Mouse (Mus musculus) layer of hippocampus, adult 2 months (tissue): Measurements from ENCODE around the gene Fndc8. TPM values are rescaled to one million over a fixed set of nuclear protein-coding genes. Genes with fewer than 3 reads are reported as not detected.

ENCODE experiments used
- DNase-seq, 2 experiments: peaks; one replicate each; pipeline ENCODE4 v3.0.0; 2022; ENCODE audit warnings: low spot score in 2 of 2
- H3K27ac ChIP-seq: fragments of 200-600 bp; 2 replicates; pipeline ENCODE4 v1.8.1; 2022
- H3K4me3 ChIP-seq: fragments of 200-600 bp; 2 replicates; pipeline ENCODE4 v1.8.1; 2022; ENCODE audit warnings: mild to moderate bottlenecking
- CTCF ChIP-seq: fragments of 200-600 bp; conservative IDR thresholded peaks from 2 replicates; pipeline ENCODE4 v1.8.1; 2022; ENCODE audit warnings: antibody characterized with exemption, mild to moderate bottlenecking, moderate library complexity
- total RNA-seq, 2 experiments: library from RNA; stranded (reverse); gene quantifications; 2 replicates each; pipeline ENCODE4 v1.2.3; 2021

The Fndc8 gene
- total RNA-seq, 2 experiments from 2014 or later: not detected

- Histone ChIP-seq H3K4me3 (peak overlapping the region; percentile 48), H3K27ac (no peak overlapping the region)
- DNase-seq: no peak
- no peak for TF ChIP-seq CTCF
Observed at GRCm38 (mm10) chr11:82933186-82933585, 41.3 kb downstream of the Fndc8 start.

GRCm38 (mm10) chr11:82943336-82943735 lies 51.4 kb downstream of the Fndc8 start:
- Histone ChIP-seq H3K27ac (no peak overlapping the region), H3K4me3 (no peak overlapping the region)
- TF ChIP-seq CTCF: no peak
- no peak for DNase-seq

GRCm38 (mm10) chr11:82945636-82946035 lies 53.7 kb downstream of the Fndc8 start:
- DNase-seq: no peak
- no peak overlapping the region for H3K4me3 ChIP-seq
- TF ChIP-seq CTCF: no peak

GRCm38 (mm10) chr11:82947457-82947856 lies 55.5 kb downstream of the Fndc8 start:
- no peak for DNase-seq
- no peak for TF ChIP-seq CTCF
- H3K27ac ChIP-seq: no peak overlapping the region
- H3K4me3 ChIP-seq: no peak overlapping the region

More at GRCm38 (mm10) chr11:82945636-82946035, 53.7 kb downstream of the Fndc8 start:
- H3K27ac ChIP-seq: no peak overlapping the region

- TF ChIP-seq CTCF: no peak
- no peak for DNase-seq
- no peak overlapping the region for H3K4me3 ChIP-seq
Observed at GRCm38 (mm10) chr11:82949036-82949435, 57.1 kb downstream of the Fndc8 start.

More at GRCm38 (mm10) chr11:82949036-82949435, 57.1 kb downstream of the Fndc8 start:
- no peak overlapping the region for H3K27ac ChIP-seq

Other genes with a start within 250 kb of the Fndc8 start
- gene Cct6b, start 127.8 kb upstream of the Fndc8 start, total RNA-seq: under 1 TPM; 0.18 to 0.44 TPM
- 10 to 100 TPM; 14.8 to 16.9 TPM for gene Zfp830, start 127.8 kb upstream of the Fndc8 start, total RNA-seq
- 10 to 100 TPM; 25.3 to 25.7 TPM for gene Lig3, start 111.0 kb upstream of the Fndc8 start, total RNA-seq
- 10 to 100 TPM in 1 of 2 experiments, 1 to 10 TPM in 1; 9.5 to 10.9 TPM for gene Rffl, start 20.9 kb upstream of the Fndc8 start, total RNA-seq
- 10 to 100 TPM; 15.1 to 16.4 TPM for gene Rad51d, start 1.5 kb upstream of the Fndc8 start, total RNA-seq
- gene Nle1, start 16.3 kb downstream of the Fndc8 start, total RNA-seq: 10 to 100 TPM; 46.0 to 48.8 TPM
- 1 to 10 TPM in 1 of 2 experiments, under 1 TPM in 1; 0.66 to 1.4 TPM for gene Unc45b, start 18.4 kb downstream of the Fndc8 start, total RNA-seq
- gene Slfn5, start 59.2 kb downstream of the Fndc8 start, total RNA-seq: 1 to 10 TPM; 2.5 to 4.0 TPM
- gene Slfn9, start 99.7 kb downstream of the Fndc8 start, total RNA-seq: under 1 TPM; 0.27 to 0.49 TPM
- gene Slfn8, start 128.7 kb downstream of the Fndc8 start, total RNA-seq: under 1 TPM; 0.44 to 0.69 TPM
- gene Slfn2, start 173.0 kb downstream of the Fndc8 start, total RNA-seq: under 1 TPM; 0.44 to 0.56 TPM
- not detected for gene Slfn1, start 224.7 kb downstream of the Fndc8 start, total RNA-seq